Mouse (Mus musculus) limb, embryonic 13.5 days (tissue): ENCODE measurements around the gene Gpr108. TPM values are rescaled to one million over a fixed set of nuclear protein-coding genes. Genes with fewer than 3 reads are reported as not detected.
"Not testable (repeated sequence)": the region's sequence is repeated elsewhere in the genome, so short reads cannot be mapped to it uniquely, and the experiment has no call there.

ENCODE experiments used
- ATAC-seq: fragments of 200-750 bp; cut with Nextera tagmentation; 2 replicates; pipeline ENCODE4 v1.8.0; 2017; ENCODE audit warnings: low read depth, moderate number of reproducible peaks, moderate TSS enrichment; ENCODE audit not compliant: low FRiP score
- H3K27ac ChIP-seq: fragments of 300-500 bp; sonication (generic); 2 replicates; pipeline ENCODE4 v1.5.1; 2015; ENCODE audit warnings: inconsistent platforms, mild to moderate bottlenecking, moderate library complexity
- H3K27me3 ChIP-seq: fragments of 300-500 bp; sonication (generic); 2 replicates; pipeline ENCODE4 v1.6.1; 2015; ENCODE audit warnings: mild to moderate bottlenecking, inconsistent platforms
- H3K36me3 ChIP-seq: fragments of 300-500 bp; sonication (generic); 2 replicates; pipeline ENCODE4 v1.6.1; 2015; ENCODE audit warnings: inconsistent platforms, mild to moderate bottlenecking, moderate library complexity
- H3K4me1 ChIP-seq: fragments of 300-500 bp; sonication (generic); 2 replicates; pipeline ENCODE4 v1.6.1; 2015; ENCODE audit warnings: inconsistent platforms
- H3K4me2 ChIP-seq: fragments of 300-500 bp; sonication (generic); replicated peaks from 2 replicates; pipeline ENCODE4 v1.6.1; 2015; ENCODE audit warnings: inconsistent platforms, mild to moderate bottlenecking, moderate library complexity
- H3K4me3 ChIP-seq: fragments of 300-500 bp; sonication (generic); 2 replicates; pipeline ENCODE4 v1.5.1; 2015; ENCODE audit warnings: moderate library complexity, mild to moderate bottlenecking, inconsistent platforms
- H3K9ac ChIP-seq: fragments of 300-500 bp; sonication (generic); 2 replicates; pipeline ENCODE4 v1.6.1; 2015; ENCODE audit warnings: mild to moderate bottlenecking, inconsistent platforms
- H3K9me3 ChIP-seq: fragments of 300-500 bp; sonication (generic); 2 replicates; pipeline ENCODE4 v1.6.1; 2016; ENCODE audit warnings: inconsistent platforms
- WGBS: fragments of 180-500 bp; shearing (Covaris S2); methylation state at CpG from one replicate; pipeline ENCODE4 v1.1.7; 2015; 5-methylcytosine and 5-hydroxymethylcytosine counted together
- polyA plus RNA-seq: library from polyadenylated mRNA; unstranded; fragments of >200 nt; fragmentation: Nextera tagmentation; extraction: Ambion mirVana; gene quantifications from 2 replicates; pipeline ENCODE4 v1.2.1, GENCODE M21; 2015

Gene Gpr108
- polyA plus RNA-seq, 1 experiment from 2014 or later: 34.5 TPM

GRCm38 (mm10) chr17:57279591-57280224, 31.5 kb upstream of the Gpr108 start:
- Histone ChIP-seq H3K4me3 (no peak overlapping the region), H3K9ac (no peak overlapping the region), H3K27ac (no peak overlapping the region), H3K36me3 (no peaks in the 10 kb centered on the region), H3K9me3 (no peaks in the 10 kb centered on the region), H3K27me3 (peaks cover 49% of the 10 kb centered on the region), H3K4me2 (no peak overlapping the region), H3K4me1 (peaks cover 11% of the 10 kb centered on the region)
- WGBS: 58% methylated on average over 9 of the region's 9 CpGs
- no peak for ATAC-seq

- Histone ChIP-seq H3K27ac (no peak within 1 kb of the TSS), H3K36me3 (no peaks in the 10 kb centered on the region), H3K4me3 (no peak within 1 kb of the TSS), H3K4me2 (no peak within 1 kb of the TSS), H3K27me3 (peaks cover 55% of the 10 kb centered on the region), H3K9me3 (no peaks in the 10 kb centered on the region), H3K4me1 (peaks cover 11% of the 10 kb centered on the region), H3K9ac (no peak within 1 kb of the TSS)
- no peak for ATAC-seq
- 51% methylated on average over 25 of the region's 26 CpGs for WGBS
These were observed 30.8 kb upstream of the Gpr108 start, which contains the start of gene Vav1 for GRCm38 (mm10) chr17:57278943-57279590. Gene Vav1 (plus strand): TSS chr17:57279100.

GRCm38 (mm10) chr17:57278537-57278936, 30.3 kb upstream of the Gpr108 start:
- H3K4me3 ChIP-seq: no peak overlapping the region
- no peaks in the 10 kb centered on the region for H3K9me3 ChIP-seq
- H3K36me3 ChIP-seq: no peaks in the 10 kb centered on the region
- no peak for ATAC-seq
- peaks cover 11% of the 10 kb centered on the region for H3K4me1 ChIP-seq
- peaks cover 57% of the 10 kb centered on the region for H3K27me3 ChIP-seq
- H3K9ac ChIP-seq: no peak overlapping the region
- H3K4me2 ChIP-seq: no peak overlapping the region
- H3K27ac ChIP-seq: no peak overlapping the region
- WGBS: 74% methylated on average over 2 of the region's 2 CpGs

GRCm38 (mm10) chr17:57277598-57278261, 29.5 kb upstream of the Gpr108 start:
- H3K36me3 ChIP-seq, ATAC-seq, H3K27ac ChIP-seq, H3K9me3 ChIP-seq, H3K4me3 ChIP-seq, H3K9ac ChIP-seq, H3K4me2 ChIP-seq: not testable (repeated sequence)
- Histone ChIP-seq H3K4me1 (peaks cover 11% of the 10 kb centered on the region), H3K27me3 (peaks cover 56% of the 10 kb centered on the region)
- WGBS: 74% methylated on average over 4 of the region's 5 CpGs

GRCm38 (mm10) chr17:57276634-57277121, 28.4 kb upstream of the Gpr108 start:
- peak; percentile 59 for ATAC-seq
- H3K9me3 ChIP-seq: no peaks in the 10 kb centered on the region
- H3K4me2 ChIP-seq: peak overlapping the region; percentile 74
- WGBS: under 1% methylated on average over 20 of the region's 20 CpGs
- peaks cover 65% of the 10 kb centered on the region for H3K27me3 ChIP-seq
- no peaks in the 10 kb centered on the region for H3K36me3 ChIP-seq
- H3K4me1 ChIP-seq: peaks cover 11% of the 10 kb centered on the region
- H3K4me3 ChIP-seq: peak overlapping the region; percentile 53
- H3K9ac ChIP-seq: peak overlapping the region; percentile 26; the same call in 1 of the 2 replicates
- no peak overlapping the region for H3K27ac ChIP-seq

- H3K9me3 ChIP-seq: no peaks in the 10 kb centered on the region
- H3K9ac ChIP-seq: no peak overlapping the region
- 3% methylated on average over 13 of the region's 13 CpGs for WGBS
- peak overlapping the region; percentile 74 for H3K4me2 ChIP-seq
- H3K4me3 ChIP-seq: peak overlapping the region; percentile 53
- ATAC-seq: peak; percentile 5; the same call in 1 of the 2 replicates
- peaks cover 65% of the 10 kb centered on the region for H3K27me3 ChIP-seq
- no peak overlapping the region for H3K27ac ChIP-seq
- H3K4me1 ChIP-seq: peaks cover 11% of the 10 kb centered on the region
- H3K36me3 ChIP-seq: no peaks in the 10 kb centered on the region
These were observed 27.7 kb upstream of the Gpr108 start for GRCm38 (mm10) chr17:57275997-57276351.

GRCm38 (mm10) chr17:57275111-57275996, 27.1 kb upstream of the Gpr108 start:
- H3K4me3 ChIP-seq: peak overlapping the region; percentile 53
- H3K27me3 ChIP-seq: peaks cover 62% of the 10 kb centered on the region
- under 1% methylated on average over 53 of the region's 53 CpGs for WGBS
- peak overlapping the region; percentile 74 for H3K4me2 ChIP-seq
- ATAC-seq: peak; percentile 72
- H3K9me3 ChIP-seq: no peaks in the 10 kb centered on the region
- no peaks in the 10 kb centered on the region for H3K36me3 ChIP-seq
- H3K4me1 ChIP-seq: peaks cover 11% of the 10 kb centered on the region
- H3K9ac ChIP-seq: peak overlapping the region; percentile 62
- H3K27ac ChIP-seq: no peak overlapping the region

GRCm38 (mm10) chr17:57274686-57275085, 26.4 kb upstream of the Gpr108 start:
- no peak for ATAC-seq
- Histone ChIP-seq H3K9me3 (no peaks in the 10 kb centered on the region), H3K4me1 (peaks cover 11% of the 10 kb centered on the region), H3K9ac (peak overlapping the region; percentile 62), H3K4me2 (peak overlapping the region; percentile 74), H3K36me3 (no peaks in the 10 kb centered on the region), H3K4me3 (peak overlapping the region; percentile 53), H3K27ac (no peak overlapping the region), H3K27me3 (peaks cover 56% of the 10 kb centered on the region)
- WGBS: 9% methylated on average over 15 of the region's 15 CpGs

- no peaks in the 10 kb centered on the region for H3K36me3 ChIP-seq
- peaks cover 48% of the 10 kb centered on the region for H3K27me3 ChIP-seq
- no peak overlapping the region for H3K4me3 ChIP-seq
- 30% methylated on average over 7 of the region's 7 CpGs for WGBS
- no peak overlapping the region for H3K9ac ChIP-seq
- H3K4me2 ChIP-seq: no peak overlapping the region
- no peak for ATAC-seq
- no peaks in the 10 kb centered on the region for H3K9me3 ChIP-seq
- H3K4me1 ChIP-seq: peaks cover 11% of the 10 kb centered on the region
- no peak overlapping the region for H3K27ac ChIP-seq
These were observed 25.6 kb upstream of the Gpr108 start for GRCm38 (mm10) chr17:57273846-57274245.

- no peak for ATAC-seq
- Histone ChIP-seq H3K27ac (no peak overlapping the region), H3K4me1 (peaks cover 8% of the 10 kb centered on the region), H3K36me3 (no peaks in the 10 kb centered on the region), H3K9ac (no peak overlapping the region), H3K27me3 (peaks cover 37% of the 10 kb centered on the region), H3K9me3 (no peaks in the 10 kb centered on the region), H3K4me2 (no peak overlapping the region), H3K4me3 (no peak overlapping the region)
- 65% methylated on average over 9 of the region's 9 CpGs for WGBS
These were observed 23.1 kb upstream of the Gpr108 start for GRCm38 (mm10) chr17:57271301-57271700.

- 90% methylated on average over 6 of the region's 6 CpGs for whole genome bisulfite sequencing
These were observed 19.4 kb upstream of the Gpr108 start for GRCm38 (mm10) chr17:57267556-57268126.

More at GRCm38 (mm10) chr17:57267556-57268126, 19.4 kb upstream of the Gpr108 start:
- Histone ChIP-seq H3K9ac (no peak overlapping the region), H3K4me1 (peaks cover 4% of the 10 kb centered on the region; the same call in 1 of the 2 replicates), H3K27me3 (peaks cover 9% of the 10 kb centered on the region; the same call in 1 of the 2 replicates), H3K4me3 (no peak overlapping the region), H3K4me2 (no peak overlapping the region), H3K36me3 (peaks cover 15% of the 10 kb centered on the region), H3K9me3 (no peaks in the 10 kb centered on the region), H3K27ac (no peak overlapping the region)
- ATAC-seq: no peak
